Mouse (Mus musculus): ENCODE measurements around the gene Cpxm2. TPM values are rescaled to one million over a fixed set of nuclear protein-coding genes. Genes with fewer than 3 reads are reported as not detected.
A peak's percentile ranks its signal among the peaks of the same experiment; 100 is the strongest.

The Cpxm2 gene
- total and polyA plus RNA-seq, 2 experiments from 2014 or later: 2.5 to 3.3 TPM

DNA sequence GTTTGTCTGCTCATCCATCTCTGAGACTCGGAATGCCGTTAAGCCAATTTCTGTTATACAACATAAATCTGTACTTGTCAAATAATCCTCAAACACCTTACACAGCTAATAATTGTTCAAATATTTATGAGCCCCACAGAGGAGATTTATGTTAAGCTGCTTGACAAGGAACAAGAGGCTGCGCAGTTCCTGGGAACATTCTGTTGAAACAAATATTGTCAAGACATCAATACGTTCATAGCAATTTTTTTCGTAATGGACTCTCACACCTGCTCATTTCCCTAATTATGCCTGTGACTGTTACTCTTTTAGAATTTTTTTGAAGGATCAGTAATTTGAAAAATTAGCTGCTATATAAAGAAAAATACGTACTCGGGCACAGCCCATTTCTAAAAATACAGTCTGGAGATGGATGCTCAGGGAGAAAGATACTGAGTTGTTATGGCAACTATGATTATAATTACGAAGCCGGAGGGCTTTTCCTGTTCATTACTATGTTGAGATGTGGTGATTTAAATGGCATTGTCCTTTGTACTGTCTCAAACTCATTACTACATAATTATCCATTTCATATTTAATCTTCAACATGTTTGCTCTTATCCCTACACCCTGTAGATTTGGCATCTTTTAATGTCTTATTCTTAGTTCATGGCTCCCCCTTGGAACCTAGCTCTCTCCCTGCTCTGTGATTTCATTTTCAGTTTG is 3.9 kb upstream of the Cpxm2 start:
- DNase-seq (ENCODE audit: low spot score): peak; percentile 53
- Histone ChIP-seq H3K4me1 (ENCODE audit: insufficient read depth, low read length) (peaks cover 16% of the 10 kb centered on the region), H3K4me2 (ENCODE audit: low read depth, low read length) (no peak overlapping the region), H3K27me3 (ENCODE audit: insufficient read depth, low read length) (no peaks in the 10 kb centered on the region), H3K36me3 (ENCODE audit: insufficient read depth, low read length) (no peaks in the 10 kb centered on the region), H3K4me3 (ENCODE audit: low read length) (no peak overlapping the region), H3K9ac (replicated peaks; ENCODE audit: low read length) (no peak overlapping the region), H3K27ac (peak overlapping the region; percentile 60), H3K9me3 (ENCODE audit: low read length) (no peaks in the 10 kb centered on the region)
- TF ChIP-seq CTCF (IDR thresholded peaks at IDR 0.05; ENCODE audit: low read depth): no peak
- peak; percentile 58 for ATAC-seq
- 57% methylated on average over 9 of the region's 9 CpGs for WGBS

DNA sequence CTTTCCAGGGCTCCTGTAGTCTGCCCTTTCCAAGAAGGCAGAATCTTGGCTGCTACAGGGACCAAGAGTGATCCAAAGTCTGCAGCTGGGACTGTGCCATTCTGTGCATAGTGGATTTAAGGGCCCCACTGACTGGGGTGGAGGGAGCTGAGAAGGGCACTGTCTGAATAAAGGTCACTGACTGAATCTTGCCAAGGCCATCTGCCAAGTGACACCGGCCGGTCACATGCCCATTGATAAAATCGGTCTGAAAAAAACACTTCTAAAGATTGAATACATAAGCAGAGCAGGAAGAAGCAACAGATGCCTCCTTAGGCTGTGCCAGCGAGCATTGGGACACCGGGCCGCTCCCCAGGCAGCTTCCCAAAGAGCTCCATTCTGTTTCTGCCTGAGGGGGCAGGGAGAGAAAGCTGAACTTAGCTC is 803 bp downstream of the Cpxm2 start:
- Histone ChIP-seq H3K27ac (no peak overlapping the region), H3K27me3 (ENCODE audit: insufficient read depth, low read length) (no peaks in the 10 kb centered on the region), H3K36me3 (ENCODE audit: insufficient read depth, low read length) (no peaks in the 10 kb centered on the region), H3K4me2 (ENCODE audit: low read depth, low read length) (peak overlapping the region; percentile 62), H3K9ac (replicated peaks; ENCODE audit: low read length) (no peak overlapping the region), H3K4me1 (ENCODE audit: insufficient read depth, low read length) (peaks cover 15% of the 10 kb centered on the region), H3K4me3 (ENCODE audit: low read length) (peak overlapping the region; percentile 30), H3K9me3 (ENCODE audit: low read length) (no peaks in the 10 kb centered on the region)
- peak; percentile 82 for ATAC-seq
- 19% methylated on average over 6 of the region's 6 CpGs for WGBS
- TF ChIP-seq CTCF (IDR thresholded peaks at IDR 0.05; ENCODE audit: low read depth): no peak
- DNase-seq (ENCODE audit: low spot score): peak; percentile 76

DNA sequence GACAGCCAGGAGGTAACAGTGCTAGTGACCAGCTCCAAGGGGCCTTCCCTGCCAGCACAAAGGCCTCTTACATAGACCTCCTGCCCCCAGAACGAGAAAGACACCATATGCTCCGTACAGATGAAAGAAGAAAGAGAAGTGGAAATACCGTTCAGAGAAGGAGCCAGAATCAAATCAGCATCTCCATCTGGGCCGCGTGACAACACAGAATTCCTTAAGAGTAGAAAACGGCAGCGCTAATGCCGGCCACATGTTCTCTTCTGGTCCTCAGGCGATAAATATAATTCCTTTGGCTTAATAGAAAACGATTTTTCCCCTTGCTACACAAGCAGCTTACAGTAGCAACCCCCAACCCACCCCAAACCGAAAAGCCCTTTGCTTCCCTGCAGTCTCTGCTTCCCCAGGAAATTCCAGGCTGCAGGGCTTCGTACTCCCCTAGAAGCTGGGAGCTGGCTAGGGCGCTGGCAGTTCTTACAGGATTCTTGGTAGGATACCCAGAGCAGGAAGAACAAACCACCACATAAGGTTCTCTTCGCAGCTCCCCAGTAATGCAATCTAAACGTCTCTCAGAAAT is 9.2 kb downstream of the Cpxm2 start:
- no peak overlapping the region for H3K9ac ChIP-seq (replicated peaks; ENCODE audit: low read length)
- no peak for ATAC-seq
- H3K4me2 ChIP-seq (ENCODE audit: low read depth, low read length): no peak overlapping the region
- H3K4me1 ChIP-seq (ENCODE audit: insufficient read depth, low read length): no peaks in the 10 kb centered on the region
- no peaks in the 10 kb centered on the region for H3K36me3 ChIP-seq (ENCODE audit: insufficient read depth, low read length)
- WGBS: 70% methylated on average over 15 of the region's 15 CpGs
- no peaks in the 10 kb centered on the region for H3K9me3 ChIP-seq (ENCODE audit: low read length)
- H3K27me3 ChIP-seq (ENCODE audit: insufficient read depth, low read length): no peaks in the 10 kb centered on the region
- H3K27ac ChIP-seq: no peak overlapping the region
- DNase-seq (ENCODE audit: low spot score): no peak
- no peak overlapping the region for H3K4me3 ChIP-seq (ENCODE audit: low read length)
- TF ChIP-seq CTCF (IDR thresholded peaks at IDR 0.05; ENCODE audit: low read depth): no peak

DNA sequence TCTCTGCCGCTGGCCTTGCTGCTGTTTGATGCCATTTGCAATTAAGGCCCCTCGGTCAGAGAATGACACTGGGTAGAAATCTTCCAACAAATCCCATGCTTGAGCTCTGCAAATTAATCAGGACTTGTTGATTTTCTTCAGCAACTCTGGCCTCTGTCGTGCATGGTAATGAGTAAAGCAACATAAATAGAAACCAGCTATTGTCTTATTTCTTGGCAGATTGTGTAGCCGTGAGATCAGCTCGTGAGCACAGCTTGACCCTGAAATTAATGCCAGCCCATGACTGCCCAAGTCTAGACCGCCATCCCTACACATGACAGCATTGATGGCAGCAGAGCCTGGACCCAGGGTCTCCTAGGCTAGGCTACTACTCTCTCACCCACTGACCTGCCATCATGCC is 25.9 kb downstream of the Cpxm2 start:
- Histone ChIP-seq H3K4me1 (ENCODE audit: insufficient read depth, low read length) (no peaks in the 10 kb centered on the region), H3K4me3 (ENCODE audit: low read length) (no peak overlapping the region), H3K36me3 (ENCODE audit: insufficient read depth, low read length) (no peaks in the 10 kb centered on the region), H3K9ac (replicated peaks; ENCODE audit: low read length) (no peak overlapping the region), H3K4me2 (ENCODE audit: low read depth, low read length) (no peak overlapping the region), H3K9me3 (ENCODE audit: low read length) (no peaks in the 10 kb centered on the region), H3K27ac (peak overlapping the region; percentile 32; the same call in 1 of the 2 replicates), H3K27me3 (ENCODE audit: insufficient read depth, low read length) (no peaks in the 10 kb centered on the region)
- ATAC-seq: peak; percentile 56; the same call in 1 of the 2 replicates
- 38% methylated on average over 6 of the region's 6 CpGs for WGBS
- DNase-seq (ENCODE audit: low spot score): peak; percentile 37
- TF ChIP-seq CTCF (IDR thresholded peaks at IDR 0.05; ENCODE audit: low read depth): no peak

DNA sequence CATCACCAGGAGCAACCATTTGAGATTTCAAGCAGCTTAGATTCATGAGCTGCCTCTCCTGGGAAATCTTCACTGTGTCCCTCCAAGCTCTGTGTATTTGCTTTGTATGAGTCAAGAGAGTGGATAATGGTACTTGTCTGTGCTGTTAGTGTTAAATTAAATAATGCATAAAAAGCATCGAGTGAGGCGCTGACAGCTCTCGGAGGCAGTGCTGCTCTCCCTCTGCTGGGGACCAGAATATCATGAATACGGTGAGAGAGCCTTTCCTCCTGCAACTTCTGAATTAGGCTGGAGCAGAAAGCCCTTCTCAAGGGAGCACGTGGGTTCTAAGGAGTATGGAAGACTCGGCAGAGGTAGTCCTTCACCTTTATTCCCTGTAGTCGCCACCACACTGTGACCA is 29.6 kb downstream of the Cpxm2 start:
- Histone ChIP-seq H3K36me3 (ENCODE audit: insufficient read depth, low read length) (no peaks in the 10 kb centered on the region), H3K4me1 (ENCODE audit: insufficient read depth, low read length) (no peaks in the 10 kb centered on the region), H3K9me3 (ENCODE audit: low read length) (no peaks in the 10 kb centered on the region), H3K27ac (no peak overlapping the region), H3K4me2 (ENCODE audit: low read depth, low read length) (no peak overlapping the region), H3K27me3 (ENCODE audit: insufficient read depth, low read length) (no peaks in the 10 kb centered on the region), H3K4me3 (ENCODE audit: low read length) (no peak overlapping the region), H3K9ac (replicated peaks; ENCODE audit: low read length) (no peak overlapping the region)
- 57% methylated on average over 7 of the region's 7 CpGs for WGBS
- DNase-seq (ENCODE audit: low spot score) (peak; percentile 25), ATAC-seq (no peak)
- TF ChIP-seq CTCF (IDR thresholded peaks at IDR 0.05; ENCODE audit: low read depth): 0 out of 2 replicates have a peak, but pooled peaks have one; percentile 19

DNA sequence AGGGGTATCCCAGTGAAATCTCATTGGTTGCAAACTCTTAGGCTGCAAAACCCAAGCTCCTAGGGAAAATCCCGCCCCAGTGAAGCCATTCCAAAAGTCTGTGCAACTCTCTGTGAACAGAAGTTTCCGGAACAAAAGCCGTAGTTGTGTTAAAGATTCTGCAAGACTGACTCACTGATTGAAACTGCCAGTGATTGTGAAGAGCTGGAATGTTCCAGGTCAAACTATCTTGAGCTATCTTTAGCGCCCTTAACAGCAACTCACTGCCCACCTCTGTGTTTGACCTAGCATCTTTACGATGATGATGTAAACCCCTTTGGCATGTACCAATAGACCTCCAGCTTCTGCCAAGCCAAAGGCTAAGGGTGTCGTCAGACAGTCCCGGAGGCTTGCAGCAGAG is 31.3 kb downstream of the Cpxm2 start:
- DNase-seq (ENCODE audit: low spot score): no peak
- no peak overlapping the region for H3K27ac ChIP-seq
- no peaks in the 10 kb centered on the region for H3K9me3 ChIP-seq (ENCODE audit: low read length)
- no peaks in the 10 kb centered on the region for H3K27me3 ChIP-seq (ENCODE audit: insufficient read depth, low read length)
- no peak overlapping the region for H3K4me3 ChIP-seq (ENCODE audit: low read length)
- no peaks in the 10 kb centered on the region for H3K4me1 ChIP-seq (ENCODE audit: insufficient read depth, low read length)
- 81% methylated on average over 7 of the region's 7 CpGs for WGBS
- no peak overlapping the region for H3K9ac ChIP-seq (replicated peaks; ENCODE audit: low read length)
- no peak for TF ChIP-seq CTCF (IDR thresholded peaks at IDR 0.05; ENCODE audit: low read depth)
- no peak overlapping the region for H3K4me2 ChIP-seq (ENCODE audit: low read depth, low read length)
- no peak for ATAC-seq
- H3K36me3 ChIP-seq (ENCODE audit: insufficient read depth, low read length): no peaks in the 10 kb centered on the region

DNA sequence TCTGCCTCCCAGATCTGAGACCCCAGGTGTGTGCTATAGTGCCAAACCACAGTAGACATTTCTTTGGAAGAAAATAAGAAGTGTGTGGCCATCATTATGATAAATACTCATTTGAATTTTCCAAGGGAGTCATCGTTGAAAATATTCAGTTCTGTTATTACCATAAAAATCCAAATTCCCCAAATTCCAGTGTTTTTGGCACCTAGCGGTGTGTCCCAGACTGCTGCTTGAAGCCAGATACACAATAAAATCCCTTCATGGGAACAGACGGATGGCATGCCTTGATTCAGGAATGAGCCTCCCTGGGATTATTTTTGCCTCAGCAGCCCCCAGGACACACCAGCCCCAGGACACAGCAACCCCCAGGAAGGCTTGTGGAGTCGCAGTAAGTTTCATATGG is 34.7 kb downstream of the Cpxm2 start:
- H3K9ac ChIP-seq (replicated peaks; ENCODE audit: low read length): no peak overlapping the region
- no peaks in the 10 kb centered on the region for H3K4me1 ChIP-seq (ENCODE audit: insufficient read depth, low read length)
- no peak overlapping the region for H3K27ac ChIP-seq
- 85% methylated on average over 4 of the region's 4 CpGs for WGBS
- H3K4me3 ChIP-seq (ENCODE audit: low read length): no peak overlapping the region
- no peaks in the 10 kb centered on the region for H3K9me3 ChIP-seq (ENCODE audit: low read length)
- no peak for ATAC-seq
- no peaks in the 10 kb centered on the region for H3K27me3 ChIP-seq (ENCODE audit: insufficient read depth, low read length)
- TF ChIP-seq CTCF (IDR thresholded peaks at IDR 0.05; ENCODE audit: low read depth): no peak
- no peaks in the 10 kb centered on the region for H3K36me3 ChIP-seq (ENCODE audit: insufficient read depth, low read length)
- no peak overlapping the region for H3K4me2 ChIP-seq (ENCODE audit: low read depth, low read length)
- DNase-seq (ENCODE audit: low spot score): no peak
